Mouse (Mus musculus) heart, embryonic 14.5 days (tissue): ENCODE data around the gene Sept9. TPM values are rescaled to one million over a fixed set of nuclear protein-coding genes. Genes with fewer than 3 reads are reported as not detected.

ENCODE experiments used
- ATAC-seq: fragments of 200-750 bp; cut with Nextera tagmentation; 2 replicates; pipeline ENCODE4 v1.8.0; 2017; ENCODE audit warnings: low read depth, moderate TSS enrichment; ENCODE audit not compliant: insufficient number of reproducible peaks, insufficient read depth, low FRiP score
- H3K27ac ChIP-seq, 2 experiments: fragments of 200-500 bp in 1 of 2; fragments of 300-500 bp in 1 of 2; sonication (generic) in 1 of 2; replicated peaks in 1 of 2; 2 replicates each; pipeline ENCODE4 v1.5.1; 2012 to 2014; ENCODE audit warnings: low read depth in 2 of 2, low read length in 2 of 2, control low read depth in 1 of 2, mild to moderate bottlenecking in 1 of 2, mixed read lengths in 1 of 2; ENCODE audit not compliant: control insufficient read depth in 1 of 2, insufficient read depth in 1 of 2
- H3K27me3 ChIP-seq: fragments of 300-500 bp; sonication (generic); 2 replicates; pipeline ENCODE4 v1.6.1; 2014; ENCODE audit warnings: mild to moderate bottlenecking, low read length, control low read depth; ENCODE audit not compliant: control insufficient read depth, insufficient read depth
- H3K36me3 ChIP-seq: fragments of 300-500 bp; sonication (generic); 2 replicates; pipeline ENCODE4 v1.6.1; 2014; ENCODE audit warnings: mild to moderate bottlenecking, control low read depth, low read length, mixed read lengths; ENCODE audit not compliant: control insufficient read depth, insufficient read depth
- H3K4me1 ChIP-seq, 2 experiments: fragments of 200-500 bp in 1 of 2; fragments of 300-500 bp in 1 of 2; sonication (generic) in 1 of 2; 2 replicates each; pipeline ENCODE4 v1.6.1; 2012 to 2014; ENCODE audit warnings: low read length in 2 of 2, control low read depth in 1 of 2, mixed read lengths in 1 of 2; ENCODE audit not compliant: control insufficient read depth in 2 of 2, insufficient read depth in 2 of 2
- H3K4me2 ChIP-seq: fragments of 300-500 bp; sonication (generic); 2 replicates; pipeline ENCODE4 v1.6.1; 2014; ENCODE audit warnings: mild to moderate bottlenecking, low read length
- H3K4me3 ChIP-seq, 2 experiments: fragments of 200-500 bp in 1 of 2; fragments of 300-500 bp in 1 of 2; sonication (generic) in 1 of 2; 2 replicates each; pipeline ENCODE4 v1.5.1; 2012 to 2014; ENCODE audit warnings: low read length in 2 of 2, mild to moderate bottlenecking in 2 of 2, control low read depth in 1 of 2, low read depth in 1 of 2, moderate library complexity in 1 of 2; ENCODE audit not compliant: control insufficient read depth in 1 of 2, insufficient read depth in 1 of 2
- H3K9ac ChIP-seq: fragments of 300-500 bp; sonication (generic); 2 replicates; pipeline ENCODE4 v1.6.1; 2014; ENCODE audit warnings: mild to moderate bottlenecking, low read length
- H3K9me3 ChIP-seq: fragments of 300-500 bp; sonication (generic); 2 replicates; pipeline ENCODE4 v1.6.1; 2016; ENCODE audit warnings: low read length, control low read depth; ENCODE audit not compliant: control insufficient read depth
- WGBS: fragments of 180-500 bp; shearing (Covaris S2); extraction: QIAGEN DNeasy Blood & Tissue Kit; methylation state at CpG from one replicate; pipeline ENCODE4 v1.1.7; 2014; 5-methylcytosine and 5-hydroxymethylcytosine counted together
- polyA plus RNA-seq: library from polyadenylated mRNA; unstranded; fragments of >200 nt; fragmentation: Nextera tagmentation; extraction: Ambion mirVana; gene quantifications from 2 replicates; pipeline ENCODE4 v1.2.1, GENCODE M21; 2014

Sept9 gene
- polyA plus RNA-seq, 1 experiment from 2014 or later, result 51.8 TPM

DNA sequence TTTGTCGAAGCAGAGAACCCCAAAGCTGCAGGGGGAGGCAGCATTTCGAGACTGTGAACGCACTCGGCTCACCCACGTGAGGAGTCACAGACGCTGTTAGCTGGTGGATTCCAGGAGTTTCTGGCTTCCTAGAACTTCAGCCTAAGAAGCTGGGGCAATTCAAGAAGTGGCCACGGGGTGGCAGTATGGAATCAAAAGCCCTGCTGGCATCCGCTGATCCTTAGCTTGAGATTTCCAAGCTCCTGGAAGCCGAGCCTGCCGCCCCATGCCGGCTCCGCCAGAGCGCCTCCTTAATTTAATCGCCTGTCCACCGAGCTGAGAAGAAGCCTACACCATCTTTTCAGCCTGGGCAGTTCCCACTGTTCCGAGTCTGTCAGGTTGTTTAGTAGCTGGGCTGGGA lies 185.4 kb downstream of the Sept9 start:
- 0 out of 2 replicates have a peak, but pooled peaks cover 4% of the 10 kb centered on the region for H3K27me3 ChIP-seq
- no peak overlapping the region for H3K9ac ChIP-seq
- no peak overlapping the region for H3K27ac ChIP-seq
- no peak for ATAC-seq
- WGBS, result 0% methylated on average over 16 of the region's 16 CpGs
- H3K9me3 ChIP-seq, result no peaks in the 10 kb centered on the region
- peaks cover 11 to 15% of the 10 kb centered on the region in 2 experiments for H3K4me1 ChIP-seq
- H3K4me3 ChIP-seq, result peak overlapping the region in 1 of 2 experiments; percentile 10; a peak in 1 of 4 replicates
- H3K36me3 ChIP-seq, result no peaks in the 10 kb centered on the region
- peak overlapping the region; percentile 46 for H3K4me2 ChIP-seq

DNA sequence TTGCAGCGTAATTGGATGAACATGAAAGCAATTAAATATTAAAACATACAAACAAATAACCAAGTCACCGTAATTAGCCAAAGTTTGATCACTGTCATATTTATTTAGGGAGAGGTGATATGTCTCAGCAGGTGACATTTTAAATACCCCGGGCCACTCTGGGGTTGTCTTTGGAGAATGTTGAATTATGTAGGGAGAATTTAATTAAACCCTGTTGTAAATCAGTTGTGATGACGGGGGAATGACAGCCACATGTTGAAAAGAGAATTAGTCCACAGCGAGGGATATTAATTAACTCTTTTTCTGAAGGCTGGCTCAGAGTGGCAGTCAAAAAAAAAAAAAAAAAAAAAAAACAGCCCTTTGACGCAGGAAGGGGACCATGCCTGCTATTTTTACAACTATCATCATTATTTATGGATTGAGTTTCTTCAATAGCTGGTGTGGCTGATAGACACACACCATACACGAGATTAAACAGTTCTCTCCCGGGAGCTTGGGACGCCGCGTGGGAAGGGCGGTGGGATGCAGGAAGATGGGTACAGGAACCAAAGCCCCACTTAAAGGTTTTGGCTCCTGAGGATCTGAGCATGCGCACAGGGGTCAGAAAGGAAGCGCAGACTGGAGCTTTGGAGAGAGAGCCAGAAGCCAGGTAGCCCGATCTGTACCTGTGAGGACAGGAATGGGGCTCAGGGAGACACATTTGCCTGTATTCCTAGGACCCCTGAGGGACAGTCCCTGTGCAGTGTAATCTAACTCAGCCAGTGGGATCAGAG lies 186.1 kb downstream of the Sept9 start:
- Histone ChIP-seq H3K27me3 (0 out of 2 replicates have a peak, but pooled peaks cover 4% of the 10 kb centered on the region), H3K36me3 (no peaks in the 10 kb centered on the region), H3K4me2 (peak overlapping the region; percentile 46), H3K9ac (no peak overlapping the region), H3K27ac (no peak overlapping the region), H3K4me3 (no peak overlapping the region; a peak in 1 of 4 replicates), H3K4me1 (peaks cover 15 to 21% of the 10 kb centered on the region in 2 experiments), H3K9me3 (no peaks in the 10 kb centered on the region)
- WGBS, result 53% methylated on average over 15 of the region's 15 CpGs
- ATAC-seq, result no peak

DNA sequence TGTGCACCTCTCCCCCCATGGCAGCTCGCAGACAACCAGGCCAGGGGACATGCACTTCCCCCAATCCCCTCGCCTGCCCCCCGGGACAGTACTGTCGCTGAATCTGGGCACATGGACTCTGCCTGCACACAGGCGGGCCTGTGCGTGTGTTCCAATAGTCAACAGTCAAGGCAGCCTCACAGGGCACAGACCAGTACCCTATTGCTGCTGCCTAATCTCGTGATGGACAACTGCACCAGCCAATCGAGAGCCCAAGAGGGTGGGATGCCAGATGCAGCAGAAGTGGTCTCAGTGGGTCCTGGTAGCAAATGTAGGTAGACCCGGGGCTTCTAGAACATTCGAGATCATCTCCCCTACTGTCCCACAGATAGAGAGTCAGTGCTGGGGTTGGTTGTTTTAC lies 187.8 kb downstream of the Sept9 start:
- no peak overlapping the region for H3K9ac ChIP-seq
- no peak overlapping the region for H3K27ac ChIP-seq
- WGBS, result 85% methylated on average over 10 of the region's 10 CpGs
- H3K4me1 ChIP-seq, result peaks cover 25 to 28% of the 10 kb centered on the region in 2 experiments
- H3K27me3 ChIP-seq, result 0 out of 2 replicates have a peak, but pooled peaks cover 4% of the 10 kb centered on the region
- H3K36me3 ChIP-seq, result no peaks in the 10 kb centered on the region
- H3K4me2 ChIP-seq, result no peak overlapping the region
- no peak for ATAC-seq
- H3K4me3 ChIP-seq, result no peak overlapping the region
- no peaks in the 10 kb centered on the region for H3K9me3 ChIP-seq

DNA sequence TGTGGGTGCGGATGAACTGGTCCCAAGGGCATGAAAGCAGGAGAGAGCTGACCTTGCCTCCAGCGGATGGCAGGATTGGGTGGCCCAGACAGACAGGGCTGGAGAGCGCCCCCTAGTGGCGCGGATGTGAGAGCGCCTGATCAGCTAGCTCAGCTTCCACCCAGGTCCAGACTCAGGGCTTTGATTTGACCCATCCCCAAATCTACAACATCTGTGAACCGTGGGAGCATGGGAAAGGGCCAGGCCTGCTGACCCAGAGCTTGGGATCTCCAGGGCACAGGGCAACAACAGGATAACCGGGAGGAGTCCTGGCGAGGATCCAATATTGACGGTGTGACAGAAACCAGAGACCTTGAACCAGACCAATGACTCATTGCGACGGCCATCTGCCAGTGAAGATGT lies 190.5 kb downstream of the Sept9 start:
- H3K9me3 ChIP-seq, result no peaks in the 10 kb centered on the region
- 9% methylated on average over 12 of the region's 12 CpGs for WGBS
- H3K36me3 ChIP-seq, result no peaks in the 10 kb centered on the region
- H3K4me3 ChIP-seq, result no peak overlapping the region
- no peak overlapping the region for H3K9ac ChIP-seq
- H3K4me2 ChIP-seq, result 0 out of 2 replicates have a peak overlapping the region, but pooled peaks have one; percentile 1
- peak; percentile 50 for ATAC-seq
- H3K4me1 ChIP-seq, result peaks cover 28 to 30% of the 10 kb centered on the region in 2 experiments
- peaks cover 21% of the 10 kb centered on the region for H3K27me3 ChIP-seq
- no peak overlapping the region; a peak in 1 of 4 replicates for H3K27ac ChIP-seq

DNA sequence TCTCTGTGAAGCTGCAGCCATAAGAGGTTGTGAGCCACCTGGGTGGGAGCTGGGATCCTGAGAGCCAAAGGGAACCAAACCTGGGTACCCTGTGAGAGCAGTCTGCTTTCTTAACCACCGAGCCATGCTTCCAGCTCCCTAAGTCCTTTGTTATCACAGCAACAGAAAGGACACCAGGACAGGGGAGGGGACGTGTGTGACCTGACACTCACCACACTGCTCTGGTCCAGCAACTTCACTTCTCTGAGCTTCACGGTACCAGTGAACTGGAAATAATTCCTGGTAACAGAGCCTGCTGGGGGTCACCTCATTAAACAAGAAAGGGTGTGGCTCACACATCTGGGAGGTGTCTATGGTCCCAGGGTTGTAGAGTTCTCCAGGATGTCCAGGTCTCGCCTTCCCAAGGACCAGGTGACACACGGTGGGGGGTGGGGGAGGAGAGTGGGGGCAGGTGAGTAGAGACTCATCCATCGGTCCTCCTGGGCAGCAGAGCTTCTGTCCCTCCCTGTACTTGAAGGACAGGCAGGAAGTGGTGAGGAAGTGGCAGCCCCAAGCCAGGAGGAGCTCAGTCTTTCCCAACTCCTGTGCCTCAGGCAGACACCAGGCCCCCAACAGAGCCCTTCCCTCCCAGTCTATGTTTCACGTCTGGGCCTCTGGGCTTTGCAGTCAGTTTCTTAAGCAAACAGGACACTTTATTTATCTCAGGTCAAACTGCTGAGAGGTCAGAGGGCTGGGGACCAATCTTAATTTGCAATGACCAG lies 191.5 kb downstream of the Sept9 start:
- H3K36me3 ChIP-seq, result no peaks in the 10 kb centered on the region
- no peak overlapping the region for H3K27ac ChIP-seq
- no peak overlapping the region for H3K4me3 ChIP-seq
- 21% methylated on average over 7 of the region's 7 CpGs for WGBS
- peaks cover 27% of the 10 kb centered on the region for H3K27me3 ChIP-seq
- ATAC-seq, result no peak
- no peak overlapping the region for H3K4me2 ChIP-seq
- H3K9me3 ChIP-seq, result no peaks in the 10 kb centered on the region
- H3K9ac ChIP-seq, result no peak overlapping the region
- peaks cover 29 to 33% of the 10 kb centered on the region in 2 experiments for H3K4me1 ChIP-seq

DNA sequence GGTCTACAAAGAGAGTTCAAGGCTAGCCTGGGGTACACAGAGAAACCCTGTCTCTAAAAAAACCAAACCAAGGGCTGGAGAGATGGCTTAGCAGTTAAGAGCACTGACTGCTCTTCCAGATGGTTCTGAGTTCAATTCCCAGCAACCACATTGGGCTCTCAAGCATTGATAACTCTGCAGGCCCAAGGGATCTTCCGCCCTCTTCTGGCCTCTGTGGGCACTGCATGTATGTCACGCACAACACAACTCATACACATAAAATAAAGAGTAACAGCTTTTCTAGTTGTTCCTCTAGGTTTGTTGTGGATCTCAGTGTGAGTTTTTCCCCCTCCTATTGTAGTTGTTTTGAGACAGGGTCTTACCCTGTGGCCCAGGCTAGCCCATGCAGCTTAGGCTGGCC lies 192.8 kb downstream of the Sept9 start:
- H3K9ac ChIP-seq, result no peak overlapping the region
- H3K9me3 ChIP-seq, result no peaks in the 10 kb centered on the region
- no peak overlapping the region for H3K4me3 ChIP-seq
- no peak for ATAC-seq
- no peaks in the 10 kb centered on the region for H3K36me3 ChIP-seq
- H3K4me2 ChIP-seq, result no peak overlapping the region
- no peak overlapping the region for H3K27ac ChIP-seq
- H3K27me3 ChIP-seq, result peaks cover 34% of the 10 kb centered on the region
- WGBS, result 81% methylated on average over 2 of the region's 2 CpGs
- peaks cover 29 to 32% of the 10 kb centered on the region in 2 experiments for H3K4me1 ChIP-seq

DNA sequence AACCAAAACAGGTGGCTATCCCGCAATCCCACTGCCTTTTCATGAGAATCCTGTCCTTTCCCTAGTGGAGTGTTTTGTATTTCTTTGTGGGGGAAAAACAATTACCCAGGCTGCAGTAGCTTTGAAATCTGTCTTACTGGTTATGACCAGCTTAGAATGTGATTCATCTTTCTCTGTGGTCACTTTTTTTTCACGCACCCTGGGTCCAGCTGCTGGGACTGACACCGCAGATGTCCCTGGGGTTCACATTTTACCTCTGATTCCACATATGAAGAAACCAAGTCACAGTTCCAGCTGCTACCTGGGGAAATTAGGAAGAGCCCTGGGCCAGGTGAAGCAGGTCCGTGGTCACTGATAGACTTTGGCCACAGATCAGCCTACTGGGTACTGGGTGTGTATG lies 194.3 kb downstream of the Sept9 start:
- no peak overlapping the region for H3K27ac ChIP-seq
- WGBS, result 64% methylated on average over 4 of the region's 4 CpGs
- ATAC-seq, result no peak
- peaks cover 49% of the 10 kb centered on the region for H3K27me3 ChIP-seq
- no peak overlapping the region for H3K9ac ChIP-seq
- peaks cover 29 to 32% of the 10 kb centered on the region in 2 experiments for H3K4me1 ChIP-seq
- H3K36me3 ChIP-seq, result no peaks in the 10 kb centered on the region
- H3K9me3 ChIP-seq, result no peaks in the 10 kb centered on the region
- H3K4me2 ChIP-seq, result no peak overlapping the region; the same call in 1 of the 2 replicates
- H3K4me3 ChIP-seq, result no peak overlapping the region
